Mouse (Mus musculus) stomach, embryonic 16.5 days (tissue): ENCODE measurements around the gene Adrb1. TPM values are rescaled to one million over a fixed set of nuclear protein-coding genes. Genes with fewer than 3 reads are reported as not detected.

Experiments
- ATAC-seq: fragments of 200-750 bp; cut with Nextera tagmentation; 2 replicates; pipeline ENCODE4 v1.8.0; 2017; ENCODE audit warnings: moderate number of reproducible peaks, moderate TSS enrichment; ENCODE audit not compliant: insufficient read depth, low FRiP score
- H3K27ac ChIP-seq: fragments of 300-500 bp; sonication (generic); 2 replicates; pipeline ENCODE4 v1.5.1; 2014; ENCODE audit warnings: low read length
- H3K27me3 ChIP-seq: fragments of 300-500 bp; sonication (generic); 2 replicates; pipeline ENCODE4 v1.6.1; 2014; ENCODE audit warnings: low read length, control low read depth, mixed read lengths; ENCODE audit not compliant: control insufficient read depth, insufficient read depth
- H3K36me3 ChIP-seq: fragments of 300-500 bp; sonication (generic); 2 replicates; pipeline ENCODE4 v1.6.1; 2014; ENCODE audit warnings: low read length; ENCODE audit not compliant: control insufficient read depth, insufficient read depth
- H3K4me1 ChIP-seq: fragments of 300-500 bp; sonication (generic); 2 replicates; pipeline ENCODE4 v1.6.1; 2014; ENCODE audit warnings: low read length, control low read depth, mixed read lengths; ENCODE audit not compliant: control insufficient read depth, insufficient read depth
- H3K4me2 ChIP-seq: fragments of 300-500 bp; sonication (generic); 2 replicates; pipeline ENCODE4 v1.6.1; 2014; ENCODE audit warnings: low read depth, low read length, mixed read lengths
- H3K4me3 ChIP-seq: fragments of 300-500 bp; sonication (generic); replicated peaks from 2 replicates; pipeline ENCODE4 v1.5.1; 2014; ENCODE audit warnings: mild to moderate bottlenecking, low read length
- H3K9ac ChIP-seq: fragments of 300-500 bp; sonication (generic); 2 replicates; pipeline ENCODE4 v1.6.1; 2014; ENCODE audit warnings: low read length
- H3K9me3 ChIP-seq: fragments of 300-500 bp; sonication (generic); replicated peaks from 2 replicates; pipeline ENCODE4 v1.6.1; 2016; ENCODE audit warnings: low read length, control low read depth; ENCODE audit not compliant: control insufficient read depth
- WGBS: fragments of 180-500 bp; shearing (Covaris S2); extraction: QIAGEN DNeasy Blood & Tissue Kit; methylation state at CpG from one replicate; pipeline ENCODE4 v1.1.7; 2014; 5-methylcytosine and 5-hydroxymethylcytosine counted together
- polyA plus RNA-seq: library from polyadenylated mRNA; unstranded; fragments of >200 nt; fragmentation: Nextera tagmentation; extraction: Ambion mirVana; gene quantifications from 2 replicates; pipeline ENCODE4 v1.2.1, GENCODE M21; 2015

Adrb1 gene
- polyA plus RNA-seq = 0.34 and 0.44 TPM in 2 replicates

DNA sequence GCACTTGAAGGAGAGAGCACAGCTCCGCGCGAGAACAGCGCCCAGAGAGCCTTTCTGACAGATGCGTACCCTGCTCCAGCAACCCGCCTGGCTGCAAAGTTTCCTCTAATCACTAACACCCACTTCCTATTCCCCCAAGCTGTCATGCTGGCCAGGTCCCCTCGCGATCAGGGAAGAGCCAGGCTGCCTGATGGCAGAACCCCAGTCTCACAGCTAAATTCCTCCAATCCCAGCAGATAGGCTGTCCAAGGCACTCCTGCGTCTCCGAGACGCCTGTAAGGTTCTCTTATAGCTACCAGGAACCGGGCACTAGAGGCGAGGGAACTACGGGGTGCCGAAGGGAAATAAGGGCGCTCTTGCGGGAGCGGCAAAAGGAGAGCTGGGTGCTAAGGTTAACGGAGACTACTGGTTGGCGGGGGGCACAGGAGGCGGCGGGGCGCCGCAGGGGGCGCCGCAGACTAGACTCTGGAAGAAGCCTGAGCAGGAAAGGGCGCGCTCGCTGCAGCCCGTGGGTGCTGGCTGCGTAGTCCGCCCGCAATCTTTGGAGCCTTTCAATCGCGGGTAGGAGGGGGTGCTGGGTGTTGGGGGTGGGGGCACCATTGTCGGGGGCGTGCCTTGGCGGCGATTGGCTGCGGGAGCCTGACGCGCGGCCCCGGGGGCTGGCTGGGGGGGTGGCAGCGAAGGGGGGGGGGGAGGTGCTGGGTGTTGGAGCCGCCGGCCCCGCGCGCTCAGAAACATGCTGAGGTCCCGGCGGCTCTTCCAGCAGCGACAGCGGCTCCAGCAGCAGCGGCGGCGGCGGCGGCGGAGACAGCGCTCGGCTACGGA lies at the start of gene Adrb1:
Adrb1 (plus strand) TSS at position 813 of the 825 bp plus-strand sequence.
- peak within 1 kb of the TSS; percentile 96 for H3K4me2 ChIP-seq
- peak within 1 kb of the TSS; percentile 75 for H3K9ac ChIP-seq
- peak within 1 kb of the TSS; percentile 49 for H3K4me3 ChIP-seq
- H3K27ac ChIP-seq = no peak within 1 kb of the TSS
- H3K36me3 ChIP-seq = no peaks in the 10 kb centered on the region
- peaks cover 15% of the 10 kb centered on the region; the same call in 1 of the 2 replicates for H3K4me1 ChIP-seq
- H3K9me3 ChIP-seq = no peaks in the 10 kb centered on the region
- ATAC-seq = peak; percentile 63
- peaks cover 47% of the 10 kb centered on the region for H3K27me3 ChIP-seq
- under 1% methylated on average over 42 of the region's 63 CpGs for WGBS

DNA sequence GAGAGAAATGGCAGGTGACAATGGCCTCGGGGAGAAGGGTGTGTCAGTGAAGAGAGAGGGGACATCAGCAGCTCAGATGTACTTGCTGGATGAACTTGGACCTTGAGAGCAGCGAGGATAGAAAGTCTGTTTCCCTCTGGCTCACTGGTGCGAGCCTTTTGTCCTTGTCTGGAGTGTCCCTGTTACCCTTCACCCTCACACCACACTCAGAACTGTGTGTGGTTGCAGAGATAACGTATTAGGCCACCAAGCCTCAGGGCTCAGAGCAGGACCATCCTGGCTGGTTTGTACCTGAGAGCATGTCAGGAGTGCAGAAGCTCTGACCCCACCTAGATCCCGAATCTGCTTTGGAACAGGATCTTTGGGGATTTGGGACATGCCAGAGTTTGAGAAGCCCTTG lies 46.3 kb upstream of the Adrb1 start:
- no peaks in the 10 kb centered on the region for H3K36me3 ChIP-seq
- no peak overlapping the region for H3K27ac ChIP-seq
- H3K4me2 ChIP-seq = no peak overlapping the region
- no peaks in the 10 kb centered on the region for H3K27me3 ChIP-seq
- no peaks in the 10 kb centered on the region for H3K9me3 ChIP-seq
- peaks cover 23% of the 10 kb centered on the region for H3K4me1 ChIP-seq
- no peak for ATAC-seq
- H3K4me3 ChIP-seq = no peak overlapping the region
- WGBS = 87% methylated on average over 5 of the region's 5 CpGs
- no peak overlapping the region for H3K9ac ChIP-seq

DNA sequence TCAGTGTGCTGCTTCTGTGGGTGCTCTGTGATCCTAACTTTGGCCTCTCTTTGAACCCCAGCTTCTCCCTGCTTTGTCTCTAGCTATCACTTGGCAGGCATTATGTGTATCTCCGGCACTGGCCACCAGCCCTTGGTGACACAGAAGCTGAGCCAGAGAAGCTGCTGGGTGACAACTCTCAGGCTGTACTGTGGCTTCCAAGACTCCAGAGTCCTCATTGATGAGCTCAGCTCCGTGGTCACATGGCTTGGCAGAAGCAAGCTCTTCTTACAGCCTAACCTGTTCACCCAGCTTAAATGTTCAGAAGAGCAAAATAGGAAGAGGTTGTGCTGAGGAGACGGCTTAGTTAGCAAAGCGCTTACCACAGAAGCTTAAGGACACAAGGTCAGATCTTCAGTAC lies 45.5 kb upstream of the Adrb1 start:
- 87% methylated on average over 4 of the region's 4 CpGs for WGBS
- ATAC-seq = no peak
- H3K9ac ChIP-seq = no peak overlapping the region
- H3K4me1 ChIP-seq = peaks cover 23% of the 10 kb centered on the region
- no peak overlapping the region for H3K4me3 ChIP-seq
- H3K4me2 ChIP-seq = no peak overlapping the region
- no peaks in the 10 kb centered on the region for H3K36me3 ChIP-seq
- no peaks in the 10 kb centered on the region for H3K9me3 ChIP-seq
- H3K27me3 ChIP-seq = no peaks in the 10 kb centered on the region
- H3K27ac ChIP-seq = no peak overlapping the region

DNA sequence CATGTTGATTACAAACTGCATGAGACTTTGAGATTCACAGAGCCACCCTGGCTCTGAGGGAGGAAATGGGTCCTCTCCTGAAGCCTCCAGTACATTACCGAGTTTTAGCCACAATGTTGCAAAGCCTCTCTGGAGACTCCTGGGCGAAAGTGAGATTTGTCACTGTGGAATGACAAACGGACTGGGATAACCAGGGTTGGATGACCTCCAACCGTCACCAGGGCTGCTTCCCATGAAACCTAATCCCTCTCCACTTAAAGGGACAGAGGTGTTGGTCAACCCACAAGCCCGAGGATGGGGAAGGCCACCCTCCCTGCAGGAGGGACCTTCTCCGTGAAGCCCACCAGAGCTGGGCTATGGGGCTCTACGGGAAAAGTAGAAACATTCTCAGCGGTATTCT lies 44.4 kb upstream of the Adrb1 start:
- Histone ChIP-seq H3K4me2 (no peak overlapping the region), H3K27me3 (no peaks in the 10 kb centered on the region), H3K27ac (peak overlapping the region; percentile 46), H3K4me1 (peaks cover 23% of the 10 kb centered on the region), H3K4me3 (no peak overlapping the region), H3K36me3 (no peaks in the 10 kb centered on the region), H3K9ac (no peak overlapping the region), H3K9me3 (no peaks in the 10 kb centered on the region)
- no peak for ATAC-seq
- 34% methylated on average over 8 of the region's 8 CpGs for WGBS

DNA sequence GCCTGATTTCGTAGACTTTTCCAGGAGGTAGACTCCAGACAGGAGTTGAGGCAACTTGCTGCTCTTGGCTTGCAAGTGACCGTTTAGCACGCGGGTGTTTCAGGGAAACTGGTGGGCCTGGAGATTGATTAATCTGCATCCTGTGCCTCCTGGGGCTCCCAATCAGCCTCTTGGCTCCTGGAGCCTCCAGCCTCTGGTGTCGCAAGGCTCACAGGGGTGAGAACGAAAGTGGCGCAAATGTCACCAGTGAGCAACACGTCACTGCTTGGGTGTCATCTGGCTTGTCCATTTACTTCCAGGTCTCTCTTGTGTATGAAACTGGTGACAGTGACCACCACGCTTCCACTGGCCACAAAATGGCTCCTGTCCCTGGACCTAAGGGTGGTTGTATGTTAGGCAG lies 43.5 kb upstream of the Adrb1 start:
- H3K27me3 ChIP-seq = no peaks in the 10 kb centered on the region
- WGBS = 71% methylated on average over 9 of the region's 9 CpGs
- no peak overlapping the region for H3K27ac ChIP-seq
- peaks cover 23% of the 10 kb centered on the region for H3K4me1 ChIP-seq
- H3K4me3 ChIP-seq = no peak overlapping the region
- H3K36me3 ChIP-seq = no peaks in the 10 kb centered on the region
- no peak overlapping the region for H3K4me2 ChIP-seq
- H3K9ac ChIP-seq = no peak overlapping the region
- no peak for ATAC-seq
- H3K9me3 ChIP-seq = no peaks in the 10 kb centered on the region

DNA sequence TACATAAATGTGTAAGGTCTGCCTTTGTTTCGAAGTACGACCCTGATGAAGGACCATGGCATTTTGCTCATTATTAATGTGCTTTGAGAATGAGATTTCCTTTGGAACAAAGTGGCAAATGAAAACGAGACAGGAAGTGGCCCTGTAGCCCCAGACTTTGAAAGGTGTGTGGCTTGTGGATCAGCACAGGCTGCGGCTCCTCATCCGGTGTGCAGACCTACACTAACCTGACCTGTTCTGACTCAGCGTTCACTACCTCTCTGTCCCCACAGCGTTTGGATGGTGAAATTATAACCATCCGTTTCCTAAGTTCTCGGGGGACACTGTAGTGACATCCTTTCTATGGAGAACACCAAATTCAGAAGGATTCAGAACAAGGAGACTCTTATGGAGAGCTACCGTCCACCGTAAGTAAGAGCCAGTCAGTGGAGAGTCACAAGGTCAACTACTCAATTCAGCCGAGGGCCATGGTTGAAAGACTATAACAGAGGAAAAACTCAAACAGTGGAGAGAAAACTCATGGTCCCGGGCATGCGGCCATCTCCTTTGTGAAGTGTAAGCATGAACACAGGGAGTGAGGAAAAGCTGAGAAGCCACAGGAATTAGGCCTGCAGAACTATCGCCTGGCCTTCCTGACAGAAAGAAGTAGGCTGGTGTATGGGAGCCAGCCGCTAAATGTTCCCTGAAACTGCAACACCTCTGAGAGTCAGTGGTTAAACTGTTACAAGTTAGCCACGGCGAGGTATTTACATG lies 42.6 kb upstream of the Adrb1 start:
- ATAC-seq = no peak
- H3K4me3 ChIP-seq = no peak overlapping the region
- no peak overlapping the region for H3K4me2 ChIP-seq
- no peaks in the 10 kb centered on the region for H3K27me3 ChIP-seq
- H3K9me3 ChIP-seq = no peaks in the 10 kb centered on the region
- H3K9ac ChIP-seq = no peak overlapping the region
- WGBS = 75% methylated on average over 18 of the region's 18 CpGs
- peaks cover 23% of the 10 kb centered on the region for H3K4me1 ChIP-seq
- no peak overlapping the region for H3K27ac ChIP-seq
- no peaks in the 10 kb centered on the region for H3K36me3 ChIP-seq

DNA sequence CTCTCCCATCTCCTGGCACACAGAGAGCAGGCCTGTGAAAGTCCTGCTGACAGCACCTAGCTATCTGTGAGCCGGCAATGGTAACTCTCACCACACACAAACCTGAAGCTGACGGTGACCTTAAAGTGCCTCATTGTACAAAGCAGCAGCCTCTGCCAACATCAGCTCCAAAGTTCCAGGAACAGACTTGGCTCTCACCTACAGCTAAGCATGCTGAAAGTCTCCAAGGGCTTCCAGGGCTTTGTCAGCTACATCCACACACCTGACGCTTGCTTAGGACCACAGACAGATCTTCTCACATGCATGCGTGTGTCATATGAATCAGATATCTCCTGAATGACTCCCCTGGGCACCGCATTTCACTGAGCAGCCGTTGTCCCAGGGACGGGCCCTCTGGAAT lies 42.0 kb upstream of the Adrb1 start:
- Histone ChIP-seq H3K4me1 (peaks cover 23% of the 10 kb centered on the region), H3K4me2 (no peak overlapping the region), H3K27ac (no peak overlapping the region), H3K27me3 (no peaks in the 10 kb centered on the region), H3K36me3 (no peaks in the 10 kb centered on the region), H3K9ac (no peak overlapping the region), H3K4me3 (no peak overlapping the region), H3K9me3 (no peaks in the 10 kb centered on the region)
- ATAC-seq = no peak
- 67% methylated on average over 7 of the region's 7 CpGs for WGBS

DNA sequence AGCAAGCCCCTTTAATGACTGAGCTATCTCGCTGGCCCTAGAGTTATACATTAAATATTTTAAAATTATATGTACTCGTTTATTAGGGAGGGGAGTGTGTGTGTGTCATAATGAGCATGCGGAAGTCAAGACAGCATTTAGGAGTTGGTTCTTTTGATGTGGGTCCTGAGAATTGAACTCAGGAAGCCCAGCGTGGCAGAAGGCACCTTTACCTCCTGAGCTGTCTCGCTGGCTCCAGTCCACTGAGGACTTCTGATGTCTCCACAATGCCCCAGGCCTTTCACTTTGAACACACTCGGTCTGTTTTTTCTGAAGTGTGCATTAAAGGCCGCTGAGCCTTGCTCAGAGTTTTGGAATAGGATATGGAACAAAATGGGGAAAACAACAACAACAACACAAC lies 39.7 kb upstream of the Adrb1 start:
- ATAC-seq = no peak
- H3K9ac ChIP-seq = no peak overlapping the region
- H3K9me3 ChIP-seq = no peaks in the 10 kb centered on the region
- H3K36me3 ChIP-seq = no peaks in the 10 kb centered on the region
- H3K4me1 ChIP-seq = peaks cover 22% of the 10 kb centered on the region
- H3K27ac ChIP-seq = no peak overlapping the region
- WGBS = 87% methylated on average over 7 of the region's 7 CpGs
- no peaks in the 10 kb centered on the region for H3K27me3 ChIP-seq
- H3K4me3 ChIP-seq = no peak overlapping the region
- no peak overlapping the region for H3K4me2 ChIP-seq

DNA sequence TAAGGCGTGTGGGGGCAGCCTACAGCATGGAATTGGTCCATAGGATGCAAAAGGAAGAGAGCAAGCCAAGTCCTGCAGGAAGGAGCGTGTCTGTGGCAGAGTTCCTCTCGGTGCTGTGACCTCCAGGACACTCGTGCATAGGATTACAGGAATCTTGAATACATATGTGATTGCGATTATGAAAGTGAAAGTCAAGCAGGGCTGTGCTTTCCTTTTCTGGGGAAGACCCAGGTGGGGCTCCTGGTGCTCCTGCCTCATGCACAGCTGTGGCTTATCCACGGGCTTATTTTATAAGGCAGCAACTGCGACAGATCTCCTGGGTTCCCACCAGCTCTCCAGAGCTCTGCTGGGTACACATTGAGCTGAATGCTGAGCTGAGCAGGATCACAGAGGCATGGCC lies 39.2 kb upstream of the Adrb1 start:
- Histone ChIP-seq H3K4me2 (no peak overlapping the region), H3K27me3 (no peaks in the 10 kb centered on the region), H3K4me3 (no peak overlapping the region), H3K4me1 (peaks cover 19% of the 10 kb centered on the region), H3K27ac (no peak overlapping the region), H3K9me3 (no peaks in the 10 kb centered on the region), H3K36me3 (no peaks in the 10 kb centered on the region), H3K9ac (no peak overlapping the region)
- WGBS = 61% methylated on average over 7 of the region's 7 CpGs
- no peak for ATAC-seq
